Mouse (Mus musculus) embryonic facial prominence, embryonic 12.5 days (tissue): ENCODE data around the gene Lhx5. TPM values are rescaled to one million over a fixed set of nuclear protein-coding genes. Genes with fewer than 3 reads are reported as not detected.

Experiments used
- ATAC-seq: fragments of 200-750 bp; cut with Nextera tagmentation; 2 replicates; pipeline ENCODE4 v1.8.0; 2017; ENCODE audit not compliant: insufficient number of reproducible peaks, insufficient read depth, low FRiP score, low TSS enrichment
- H3K27ac ChIP-seq: fragments of 300-500 bp; sonication (generic); 2 replicates; pipeline ENCODE4 v1.5.1; 2016; ENCODE audit warnings: mild to moderate bottlenecking
- H3K27me3 ChIP-seq: fragments of 300-500 bp; sonication (generic); 2 replicates; pipeline ENCODE4 v1.6.1; 2016; ENCODE audit warnings: mild to moderate bottlenecking, moderate library complexity
- H3K36me3 ChIP-seq: fragments of 300-500 bp; sonication (generic); 2 replicates; pipeline ENCODE4 v1.6.1; 2016; ENCODE audit warnings: mild to moderate bottlenecking
- H3K4me1 ChIP-seq: fragments of 300-500 bp; sonication (generic); 2 replicates; pipeline ENCODE4 v1.6.1; 2016
- H3K4me2 ChIP-seq: fragments of 300-500 bp; sonication (generic); replicated peaks from 2 replicates; pipeline ENCODE4 v1.6.1; 2016; ENCODE audit warnings: mild to moderate bottlenecking, moderate library complexity
- H3K4me3 ChIP-seq: fragments of 300-500 bp; sonication (generic); 2 replicates; pipeline ENCODE4 v1.5.1; 2016; ENCODE audit warnings: mild to moderate bottlenecking
- H3K9ac ChIP-seq: fragments of 300-500 bp; sonication (generic); 2 replicates; pipeline ENCODE4 v1.6.1; 2016; ENCODE audit warnings: mild to moderate bottlenecking, moderate library complexity
- H3K9me3 ChIP-seq: fragments of 300-500 bp; sonication (generic); 2 replicates; pipeline ENCODE4 v1.6.1; 2016; ENCODE audit warnings: mild to moderate bottlenecking, moderate library complexity
- WGBS: fragments of 180-500 bp; shearing (Covaris S2); methylation state at CpG from one replicate; pipeline ENCODE4 v1.1.7; 2016; 5-methylcytosine and 5-hydroxymethylcytosine counted together
- polyA plus RNA-seq: library from polyadenylated mRNA; unstranded; fragments of >200 nt; fragmentation: Nextera tagmentation; extraction: Ambion mirVana; gene quantifications from 2 replicates; pipeline ENCODE4 v1.2.1, GENCODE M21; 2016

Gene Lhx5
- polyA plus RNA-seq, 1 experiment from 2014 or later = 0.96 TPM

- Histone ChIP-seq H3K9me3 (no peaks in the 10 kb centered on the region), H3K9ac (no peak overlapping the region), H3K36me3 (no peaks in the 10 kb centered on the region), H3K4me2 (no peak overlapping the region), H3K27me3 (peaks cover 98% of the 10 kb centered on the region), H3K27ac (no peak overlapping the region), H3K4me3 (no peak overlapping the region), H3K4me1 (peaks cover 15% of the 10 kb centered on the region; the same call in 1 of the 2 replicates)
- no peak for ATAC-seq
- under 1% methylated on average over 13 of the region's 13 CpGs for WGBS
These were observed 1.7 kb downstream of the Lhx5 start for GRCm38 (mm10) chr5:120433135-120433760.

GRCm38 (mm10) chr5:120434231-120434735 lies 2.8 kb downstream of the Lhx5 start:
- H3K9me3 ChIP-seq = no peaks in the 10 kb centered on the region
- ATAC-seq = no peak
- no peak overlapping the region for H3K4me3 ChIP-seq
- H3K27me3 ChIP-seq = peaks cover 98% of the 10 kb centered on the region
- H3K36me3 ChIP-seq = no peaks in the 10 kb centered on the region
- H3K9ac ChIP-seq = no peak overlapping the region
- whole genome bisulfite sequencing = 1% methylated on average over 21 of the region's 21 CpGs
- H3K27ac ChIP-seq = no peak overlapping the region
- no peak overlapping the region for H3K4me2 ChIP-seq
- H3K4me1 ChIP-seq = 0 out of 2 replicates have a peak, but pooled peaks cover 14% of the 10 kb centered on the region

GRCm38 (mm10) chr5:120435006-120435681 lies 3.6 kb downstream of the Lhx5 start:
- H3K27ac ChIP-seq = no peak overlapping the region
- H3K9ac ChIP-seq = no peak overlapping the region
- peaks cover 21% of the 10 kb centered on the region; the same call in 1 of the 2 replicates for H3K4me1 ChIP-seq
- no peak for ATAC-seq
- H3K9me3 ChIP-seq = no peaks in the 10 kb centered on the region
- H3K36me3 ChIP-seq = no peaks in the 10 kb centered on the region
- H3K4me2 ChIP-seq = no peak overlapping the region
- WGBS = 1% methylated on average over 44 of the region's 44 CpGs
- H3K27me3 ChIP-seq = peaks cover 98% of the 10 kb centered on the region
- 0 out of 2 replicates have a peak overlapping the region, but pooled peaks have one; percentile 8 for H3K4me3 ChIP-seq

GRCm38 (mm10) chr5:120435731-120436501 lies 4.4 kb downstream of the Lhx5 start:
- peaks cover 24% of the 10 kb centered on the region; the same call in 1 of the 2 replicates for H3K4me1 ChIP-seq
- no peak overlapping the region for H3K27ac ChIP-seq
- no peaks in the 10 kb centered on the region for H3K9me3 ChIP-seq
- peak overlapping the region; percentile 33 for H3K4me3 ChIP-seq
- peaks cover 99% of the 10 kb centered on the region for H3K27me3 ChIP-seq
- 0 out of 2 replicates have a peak overlapping the region, but pooled peaks have one; percentile 12 for H3K9ac ChIP-seq
- under 1% methylated on average over 46 of the region's 47 CpGs for WGBS
- no peak for ATAC-seq
- peak overlapping the region; percentile 48 for H3K4me2 ChIP-seq
- H3K36me3 ChIP-seq = no peaks in the 10 kb centered on the region

GRCm38 (mm10) chr5:120436885-120437495 lies 5.5 kb downstream of the Lhx5 start:
- no peak for ATAC-seq
- 1% methylated on average over 18 of the region's 18 CpGs for WGBS
- no peak overlapping the region for H3K27ac ChIP-seq
- peaks cover 93% of the 10 kb centered on the region for H3K27me3 ChIP-seq
- no peak overlapping the region for H3K9ac ChIP-seq
- H3K4me2 ChIP-seq = no peak overlapping the region; the same call in 1 of the 2 replicates
- no peaks in the 10 kb centered on the region for H3K9me3 ChIP-seq
- peaks cover 19% of the 10 kb centered on the region; the same call in 1 of the 2 replicates for H3K4me1 ChIP-seq
- no peaks in the 10 kb centered on the region for H3K36me3 ChIP-seq
- H3K4me3 ChIP-seq = no peak overlapping the region; the same call in 1 of the 2 replicates

- Histone ChIP-seq H3K36me3 (no peaks in the 10 kb centered on the region), H3K27me3 (peaks cover 93% of the 10 kb centered on the region), H3K9me3 (no peaks in the 10 kb centered on the region), H3K9ac (no peak overlapping the region), H3K4me2 (peak overlapping the region; percentile 26), H3K4me1 (peaks cover 18% of the 10 kb centered on the region; the same call in 1 of the 2 replicates), H3K27ac (no peak overlapping the region), H3K4me3 (0 out of 2 replicates have a peak overlapping the region, but pooled peaks have one; percentile 14)
- 2% methylated on average over 17 of the region's 17 CpGs for WGBS
- ATAC-seq = no peak
These were observed 6.0 kb downstream of the Lhx5 start for GRCm38 (mm10) chr5:120437539-120437938.

GRCm38 (mm10) chr5:120437986-120438385 lies 6.5 kb downstream of the Lhx5 start:
- H3K4me3 ChIP-seq = 0 out of 2 replicates have a peak overlapping the region, but pooled peaks have one; percentile 14
- H3K36me3 ChIP-seq = no peaks in the 10 kb centered on the region
- WGBS = under 1% methylated on average over 33 of the region's 33 CpGs
- H3K9ac ChIP-seq = no peak overlapping the region
- peak overlapping the region; percentile 26 for H3K4me2 ChIP-seq
- ATAC-seq = no peak
- H3K9me3 ChIP-seq = no peaks in the 10 kb centered on the region
- peaks cover 91% of the 10 kb centered on the region for H3K27me3 ChIP-seq
- H3K27ac ChIP-seq = no peak overlapping the region
- peaks cover 18% of the 10 kb centered on the region; the same call in 1 of the 2 replicates for H3K4me1 ChIP-seq

GRCm38 (mm10) chr5:120438469-120438868 lies 7.0 kb downstream of the Lhx5 start:
- Histone ChIP-seq H3K9ac (no peak overlapping the region), H3K4me2 (peak overlapping the region; percentile 26; the same call in 1 of the 2 replicates)

GRCm38 (mm10) chr5:120438991-120439710 lies 7.7 kb downstream of the Lhx5 start:
- H3K27me3 ChIP-seq = peaks cover 88% of the 10 kb centered on the region
- WGBS = 4% methylated on average over 27 of the region's 27 CpGs
- no peak overlapping the region; the same call in 1 of the 2 replicates for H3K4me2 ChIP-seq
- peaks cover 18% of the 10 kb centered on the region; the same call in 1 of the 2 replicates for H3K4me1 ChIP-seq
- H3K4me3 ChIP-seq = no peak overlapping the region
- ATAC-seq = no peak
- no peaks in the 10 kb centered on the region for H3K36me3 ChIP-seq
- H3K9me3 ChIP-seq = no peaks in the 10 kb centered on the region
- H3K27ac ChIP-seq = no peak overlapping the region
- no peak overlapping the region for H3K9ac ChIP-seq

More at GRCm38 (mm10) chr5:120438469-120438868, 7.0 kb downstream of the Lhx5 start:
- 4% methylated on average over 13 of the region's 13 CpGs for WGBS
- Histone ChIP-seq H3K27ac (no peak overlapping the region), H3K9me3 (no peaks in the 10 kb centered on the region), H3K36me3 (no peaks in the 10 kb centered on the region), H3K4me3 (no peak overlapping the region), H3K27me3 (peaks cover 90% of the 10 kb centered on the region), H3K4me1 (peaks cover 18% of the 10 kb centered on the region; the same call in 1 of the 2 replicates)
- no peak for ATAC-seq

GRCm38 (mm10) chr5:120439887-120440670 lies 8.6 kb downstream of the Lhx5 start:
- 7% methylated on average over 61 of the region's 61 CpGs for WGBS
- H3K4me1 ChIP-seq = peaks cover 18% of the 10 kb centered on the region; the same call in 1 of the 2 replicates
- no peaks in the 10 kb centered on the region for H3K36me3 ChIP-seq
- no peaks in the 10 kb centered on the region for H3K9me3 ChIP-seq
- peaks cover 88% of the 10 kb centered on the region for H3K27me3 ChIP-seq
- H3K4me3 ChIP-seq = peak overlapping the region; percentile 18
- H3K4me2 ChIP-seq = peak overlapping the region; percentile 36
- H3K9ac ChIP-seq = no peak overlapping the region
- no peak for ATAC-seq
- H3K27ac ChIP-seq = no peak overlapping the region
